Mouse (Mus musculus) midbrain, embryonic 10.5 days (tissue): Measurements from ENCODE around the gene Ncor1. TPM values are rescaled to one million over a fixed set of nuclear protein-coding genes. Genes with fewer than 3 reads are reported as not detected.

Experiments used
- DNase-seq: peaks from one replicate; pipeline ENCODE4 v3.0.0-alpha.2; 2017; ENCODE audit warnings: low spot score
- H3K27ac ChIP-seq: fragments of 300-500 bp; sonication (generic); replicated peaks from 2 replicates; pipeline ENCODE4 v1.5.1; 2016; ENCODE audit warnings: mild to moderate bottlenecking
- H3K27me3 ChIP-seq: fragments of 300-500 bp; sonication (generic); 2 replicates; pipeline ENCODE4 v1.6.1; 2016; ENCODE audit warnings: low read depth, mild to moderate bottlenecking; ENCODE audit not compliant: poor library complexity, severe bottlenecking
- H3K36me3 ChIP-seq: fragments of 300-500 bp; sonication (generic); 2 replicates; pipeline ENCODE4 v1.6.1; 2016; ENCODE audit warnings: mild to moderate bottlenecking, moderate library complexity
- H3K4me1 ChIP-seq: fragments of 300-500 bp; sonication (generic); 2 replicates; pipeline ENCODE4 v1.6.1; 2016
- H3K4me3 ChIP-seq: fragments of 300-500 bp; sonication (generic); 2 replicates; pipeline ENCODE4 v1.5.1; 2016; ENCODE audit warnings: mild to moderate bottlenecking, moderate library complexity
- H3K9me3 ChIP-seq: fragments of 300-500 bp; sonication (generic); replicated peaks from 2 replicates; pipeline ENCODE4 v1.6.1; 2016; ENCODE audit warnings: mild to moderate bottlenecking
- whole genome bisulfite sequencing: fragments of 180-500 bp; shearing (Covaris S2); methylation state at CpG from one replicate; pipeline ENCODE4 v1.1.7; 2016; 5-methylcytosine and 5-hydroxymethylcytosine counted together
- polyA plus RNA-seq: library from polyadenylated mRNA; unstranded; fragments of >200 nt; fragmentation: Nextera tagmentation; extraction: Ambion mirVana; gene quantifications from 2 replicates; pipeline ENCODE4 v1.2.1, GENCODE M21; 2016

Ncor1 gene
- polyA plus RNA-seq, 1 experiment from 2014 or later: 120 TPM

DNA sequence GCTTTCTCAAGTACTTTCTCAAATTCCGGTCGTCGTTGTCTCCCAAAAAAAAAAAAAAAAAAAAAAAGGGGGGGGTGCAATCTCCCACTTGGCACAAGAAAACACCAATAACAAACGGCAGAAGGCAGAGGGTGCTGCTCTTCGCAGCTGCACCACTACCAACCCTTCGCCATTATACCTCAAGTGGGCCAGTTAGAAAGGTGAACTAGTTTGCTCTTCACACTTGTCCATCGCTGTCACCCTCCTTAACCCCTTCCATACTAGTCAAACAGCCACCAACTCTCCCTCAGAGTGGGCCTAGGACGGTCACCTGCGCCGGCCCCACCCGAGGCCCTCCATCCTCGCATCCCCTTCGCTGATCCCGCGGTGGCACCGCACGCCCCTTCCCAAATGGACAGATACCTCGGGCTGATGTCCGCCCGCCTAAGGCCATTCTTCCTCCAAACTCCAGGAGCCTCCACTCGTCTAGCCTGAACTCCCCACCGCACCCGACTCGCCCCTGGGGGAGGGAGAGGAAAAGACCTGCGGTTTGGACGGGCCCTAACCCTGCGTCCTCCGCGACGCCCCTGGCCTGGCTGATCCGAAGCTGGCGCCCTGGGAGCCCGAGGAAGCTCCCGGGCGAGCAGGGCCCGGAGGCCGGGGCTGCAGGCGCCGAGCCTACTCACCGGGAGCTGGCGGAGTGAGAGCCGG is 1.7 kb downstream of the Ncor1 start:
- Histone ChIP-seq H3K36me3 (peaks cover 16% of the 10 kb centered on the region; the same call in 1 of the 2 replicates), H3K27ac (peak overlapping the region; percentile 99), H3K4me1 (peaks cover 29% of the 10 kb centered on the region), H3K27me3 (no peaks in the 10 kb centered on the region), H3K9me3 (no peaks in the 10 kb centered on the region), H3K4me3 (peak overlapping the region; percentile 94)
- peak; percentile 78 for DNase-seq
- WGBS: 0% methylated on average over 42 of the region's 42 CpGs

DNA sequence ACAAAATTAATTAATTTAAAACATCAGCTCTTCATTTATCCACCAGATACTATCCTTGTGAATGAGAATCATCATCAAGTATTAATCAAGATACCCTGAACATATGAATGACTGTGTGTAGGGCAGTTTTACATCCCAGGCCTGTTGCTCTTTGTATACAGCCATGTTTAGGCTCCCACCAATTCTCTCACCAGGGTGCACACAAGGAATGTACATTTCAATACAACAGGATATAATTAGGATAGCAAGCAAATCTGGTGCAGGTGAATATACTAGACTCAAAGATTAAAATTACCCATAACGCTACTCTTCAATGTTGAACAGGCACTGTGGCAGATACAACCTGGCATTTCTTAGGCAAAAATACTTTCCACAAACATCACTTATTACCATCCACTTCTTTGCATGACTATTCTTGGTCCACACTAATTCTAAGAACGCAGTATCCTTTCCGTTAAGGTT is 2.3 kb downstream of the Ncor1 start:
- H3K36me3 ChIP-seq: peaks cover 21% of the 10 kb centered on the region
- H3K27me3 ChIP-seq: no peaks in the 10 kb centered on the region
- WGBS: 7% methylated on average over 3 of the region's 3 CpGs
- peak overlapping the region; percentile 99 for H3K27ac ChIP-seq
- no peaks in the 10 kb centered on the region for H3K9me3 ChIP-seq
- H3K4me1 ChIP-seq: peaks cover 29% of the 10 kb centered on the region
- peak overlapping the region; percentile 94 for H3K4me3 ChIP-seq
- DNase-seq: no peak

DNA sequence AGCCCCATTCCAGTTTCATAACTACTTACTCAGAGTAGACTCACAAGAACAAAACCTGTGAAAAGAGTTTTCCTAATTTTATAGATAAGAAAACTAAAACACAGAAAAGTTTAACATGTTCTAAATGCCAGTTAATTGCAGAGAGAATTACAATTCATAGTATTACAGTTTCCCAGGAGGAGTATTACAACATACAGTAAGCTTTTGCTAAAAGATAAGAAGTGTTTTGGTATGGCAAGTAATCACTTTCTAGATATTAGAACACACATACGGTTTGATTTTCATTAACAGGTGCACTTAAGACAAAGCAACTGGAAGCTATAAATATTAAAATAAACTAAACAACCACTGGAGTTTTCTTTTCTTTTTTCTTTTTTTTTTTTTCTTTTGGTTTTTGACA is 3.1 kb downstream of the Ncor1 start:
- Histone ChIP-seq H3K9me3 (no peaks in the 10 kb centered on the region), H3K4me1 (peaks cover 29% of the 10 kb centered on the region), H3K27ac (no peak overlapping the region), H3K27me3 (no peaks in the 10 kb centered on the region), H3K36me3 (peaks cover 30% of the 10 kb centered on the region), H3K4me3 (peak overlapping the region; percentile 94; the same call in 1 of the 2 replicates)
- 89% methylated on average over 1 of the region's 1 CpGs for WGBS
- no peak for DNase-seq

- H3K4me3 ChIP-seq: no peak overlapping the region
- no peaks in the 10 kb centered on the region for H3K27me3 ChIP-seq
- H3K4me1 ChIP-seq: no peaks in the 10 kb centered on the region
- no peak overlapping the region for H3K27ac ChIP-seq
- no peaks in the 10 kb centered on the region for H3K9me3 ChIP-seq
- DNase-seq: no peak
- 89% methylated on average over 6 of the region's 6 CpGs for WGBS
- H3K36me3 ChIP-seq: peaks cover 67% of the 10 kb centered on the region
These were observed 9.4 kb downstream of the Ncor1 start for GRCm38 (mm10) chr11:62448971-62449370.

DNA sequence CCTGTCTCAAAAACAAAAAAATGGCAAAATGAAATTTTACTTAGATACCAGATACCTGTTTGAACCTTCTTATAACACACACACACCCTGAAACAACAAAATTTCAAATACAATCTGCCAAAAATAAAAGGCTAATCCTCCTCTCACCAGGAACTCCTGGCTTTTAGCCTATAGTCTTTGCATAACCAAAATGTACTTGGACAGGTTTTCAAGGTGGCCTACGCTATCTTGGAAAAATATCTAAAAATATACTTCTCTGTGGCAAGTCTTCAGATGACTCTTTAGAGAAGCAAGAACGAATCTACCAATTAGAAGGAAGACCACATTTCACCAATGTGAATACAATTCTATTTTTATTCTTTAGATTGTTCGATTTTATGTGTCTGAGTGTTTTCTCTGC is 12.5 kb downstream of the Ncor1 start:
- H3K27me3 ChIP-seq: no peaks in the 10 kb centered on the region
- H3K9me3 ChIP-seq: no peaks in the 10 kb centered on the region; the same call in 1 of the 2 replicates
- WGBS: 95% methylated on average over 3 of the region's 3 CpGs
- no peaks in the 10 kb centered on the region for H3K4me1 ChIP-seq
- H3K36me3 ChIP-seq: peaks cover 54% of the 10 kb centered on the region
- H3K4me3 ChIP-seq: no peak overlapping the region
- no peak for DNase-seq
- H3K27ac ChIP-seq: no peak overlapping the region

- no peak overlapping the region for H3K4me3 ChIP-seq
- peaks cover 64% of the 10 kb centered on the region for H3K36me3 ChIP-seq
- WGBS: 95% methylated on average over 9 of the region's 9 CpGs
These were observed 17.5 kb downstream of the Ncor1 start for GRCm38 (mm10) chr11:62440670-62441315.

DNA sequence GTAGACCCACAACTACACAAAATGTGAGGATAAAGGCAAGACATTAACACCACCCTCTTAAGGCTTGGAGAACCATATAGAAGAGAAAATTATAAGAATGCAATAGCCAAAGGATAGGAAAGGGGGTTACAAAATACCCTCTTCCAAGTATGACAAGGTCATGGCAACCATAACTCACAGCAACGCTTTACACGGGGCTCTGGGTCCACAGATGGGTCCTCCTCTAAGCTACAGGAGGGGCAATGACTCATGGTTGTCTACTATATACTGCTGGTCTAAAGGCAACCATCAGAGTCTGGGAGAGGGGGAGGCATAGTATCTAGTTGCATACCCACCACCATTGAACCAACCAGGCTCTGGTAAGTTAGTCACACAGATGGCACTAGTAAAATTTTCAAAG is 26.1 kb downstream of the Ncor1 start:
- no peak overlapping the region for H3K4me3 ChIP-seq
- 97% methylated on average over 2 of the region's 2 CpGs for WGBS
- H3K36me3 ChIP-seq: peaks cover 92% of the 10 kb centered on the region
- no peak for DNase-seq
- H3K9me3 ChIP-seq: no peaks in the 10 kb centered on the region
- no peak overlapping the region for H3K27ac ChIP-seq
- no peaks in the 10 kb centered on the region for H3K4me1 ChIP-seq
- no peaks in the 10 kb centered on the region for H3K27me3 ChIP-seq

More at GRCm38 (mm10) chr11:62440670-62441315, 17.5 kb downstream of the Ncor1 start:
- no peaks in the 10 kb centered on the region; the same call in 1 of the 2 replicates for H3K9me3 ChIP-seq
- H3K27me3 ChIP-seq: no peaks in the 10 kb centered on the region
- H3K27ac ChIP-seq: no peak overlapping the region
- DNase-seq: no peak
- no peaks in the 10 kb centered on the region for H3K4me1 ChIP-seq

- Histone ChIP-seq H3K27me3 (no peaks in the 10 kb centered on the region), H3K4me1 (no peaks in the 10 kb centered on the region), H3K9me3 (no peaks in the 10 kb centered on the region), H3K27ac (no peak overlapping the region), H3K36me3 (peaks cover 87% of the 10 kb centered on the region), H3K4me3 (no peak overlapping the region)
- DNase-seq: no peak
- WGBS: 85% methylated on average over 2 of the region's 3 CpGs
These were observed 31.2 kb downstream of the Ncor1 start for GRCm38 (mm10) chr11:62427105-62427504.

- Histone ChIP-seq H3K4me3 (no peak overlapping the region), H3K4me1 (no peaks in the 10 kb centered on the region), H3K9me3 (no peaks in the 10 kb centered on the region), H3K36me3 (peaks cover 87% of the 10 kb centered on the region), H3K27ac (no peak overlapping the region), H3K27me3 (no peaks in the 10 kb centered on the region)
- 94% methylated on average over 5 of the region's 5 CpGs for WGBS
- no peak for DNase-seq
These were observed 32.1 kb downstream of the Ncor1 start for GRCm38 (mm10) chr11:62426266-62426665.

DNA sequence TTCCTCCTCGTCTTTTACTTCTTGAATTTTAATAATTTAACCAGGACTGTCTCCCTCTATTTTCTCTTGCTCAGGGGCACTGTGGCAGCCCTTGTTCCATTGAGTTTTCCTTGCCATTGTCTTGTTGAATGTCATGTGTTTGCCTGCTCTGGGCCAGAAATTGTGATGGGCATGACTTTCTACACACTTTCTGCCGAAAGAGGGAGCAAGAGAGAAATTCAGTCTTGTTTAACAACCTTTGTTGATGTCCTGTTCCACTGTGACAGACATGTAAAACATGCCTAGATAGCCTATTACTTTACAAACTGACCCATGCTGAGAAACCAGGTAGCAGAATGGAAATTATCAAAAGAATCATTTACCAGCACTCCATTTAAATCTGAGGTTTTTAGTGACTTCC is 33.8 kb downstream of the Ncor1 start:
- Histone ChIP-seq H3K27ac (no peak overlapping the region), H3K9me3 (no peaks in the 10 kb centered on the region), H3K4me3 (no peak overlapping the region), H3K27me3 (no peaks in the 10 kb centered on the region), H3K36me3 (peaks cover 84% of the 10 kb centered on the region), H3K4me1 (no peaks in the 10 kb centered on the region)
- WGBS: 88% methylated on average over 2 of the region's 2 CpGs
- no peak for DNase-seq

- Histone ChIP-seq H3K9me3 (no peaks in the 10 kb centered on the region), H3K27me3 (no peaks in the 10 kb centered on the region), H3K4me1 (no peaks in the 10 kb centered on the region), H3K27ac (no peak overlapping the region), H3K4me3 (no peak overlapping the region), H3K36me3 (peaks cover 92% of the 10 kb centered on the region)
- WGBS: 96% methylated on average over 4 of the region's 4 CpGs
- DNase-seq: no peak
These were observed 43.3 kb downstream of the Ncor1 start for GRCm38 (mm10) chr11:62415026-62415425.

- Histone ChIP-seq H3K4me3 (no peak overlapping the region), H3K27me3 (no peaks in the 10 kb centered on the region), H3K9me3 (no peaks in the 10 kb centered on the region), H3K27ac (no peak overlapping the region), H3K4me1 (no peaks in the 10 kb centered on the region), H3K36me3 (peaks cover 77% of the 10 kb centered on the region)
- DNase-seq: no peak
- WGBS: 90% methylated on average over 1 of the region's 1 CpGs
These were observed 48.7 kb downstream of the Ncor1 start for GRCm38 (mm10) chr11:62409611-62410010.

DNA sequence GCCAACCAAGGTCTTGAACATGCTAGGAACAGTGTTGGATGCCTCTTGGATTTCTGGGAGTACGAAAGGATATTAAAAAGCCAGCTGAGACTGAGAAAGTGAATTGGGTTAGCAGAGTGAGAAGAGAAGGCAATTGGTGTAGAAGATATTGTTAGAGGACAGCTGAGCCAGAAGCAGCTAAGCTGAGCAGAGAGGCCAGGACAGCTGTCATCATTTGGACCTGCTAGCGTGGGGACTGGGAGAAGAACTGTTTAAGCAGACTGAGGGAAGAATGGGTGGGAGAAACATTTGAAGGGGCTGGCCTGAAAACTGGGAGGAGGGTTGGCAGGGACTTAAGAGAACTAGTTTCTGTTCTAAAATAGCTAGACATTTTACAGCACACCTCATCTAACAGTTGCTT is 49.5 kb downstream of the Ncor1 start:
- no peaks in the 10 kb centered on the region for H3K9me3 ChIP-seq
- no peaks in the 10 kb centered on the region for H3K4me1 ChIP-seq
- 88% methylated on average over 2 of the region's 2 CpGs for WGBS
- no peaks in the 10 kb centered on the region for H3K27me3 ChIP-seq
- H3K27ac ChIP-seq: no peak overlapping the region
- DNase-seq: no peak
- peaks cover 72% of the 10 kb centered on the region for H3K36me3 ChIP-seq
- no peak overlapping the region for H3K4me3 ChIP-seq
